ENCODE assay signal across 25 mouse cellular contexts in the genomic region with DNA sequence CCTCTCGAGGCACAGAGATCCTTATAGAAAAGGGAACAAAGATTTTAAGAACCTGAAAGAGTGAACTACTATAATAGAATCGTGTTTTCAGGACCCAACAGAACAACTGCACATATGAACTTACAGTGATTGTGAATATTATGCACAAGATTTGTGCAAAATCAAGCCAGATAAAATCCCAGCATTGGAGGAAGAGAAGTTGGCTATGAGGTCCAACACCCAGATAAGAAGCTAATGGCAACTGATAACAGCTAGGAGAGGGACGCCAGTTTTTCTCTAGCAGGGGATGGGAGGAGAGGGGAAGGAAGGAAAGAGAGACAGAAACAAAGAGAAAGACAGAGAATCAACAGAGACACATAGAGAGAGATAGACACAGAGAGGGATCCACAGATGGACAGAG.
"Had no signal": no experiment of that assay in that cellular context is flagged by ENCODE, and none has a peak within 500 bp of the region (broad histone marks: within the 10 kb centered on the region; RNA-seq: fewer than 3 reads in every experiment).

No protein-coding gene starts in this region.

- H3K9ac ChIP-seq: embryonic facial prominence, embryonic 12.5 days; embryonic facial prominence, embryonic 13.5 days; embryonic facial prominence, embryonic 15.5 days; forebrain, embryonic 12.5 days; forebrain, embryonic 13.5 days; forebrain, embryonic 15.5 days; forebrain, postnatal 0 days had no signal

- H3K4me3 ChIP-seq: embryonic facial prominence, embryonic 10.5 days; embryonic facial prominence, embryonic 12.5 days; embryonic facial prominence, embryonic 13.5 days; embryonic facial prominence, embryonic 15.5 days; erythroblast, embryonic 14.5 days; forebrain, embryonic 10.5 days; forebrain, embryonic 12.5 days; forebrain, embryonic 13.5 days; forebrain, embryonic 15.5 days; gastrocnemius, adult 2 months; heart, adult 2 months had no signal

- H3K27me3 ChIP-seq: embryonic facial prominence, embryonic 12.5 days; embryonic facial prominence, embryonic 13.5 days; embryonic facial prominence, embryonic 15.5 days; forebrain, embryonic 12.5 days; forebrain, embryonic 13.5 days; forebrain, embryonic 15.5 days had no signal

- H3K36me3 ChIP-seq: embryonic facial prominence, embryonic 12.5 days; embryonic facial prominence, embryonic 13.5 days; embryonic facial prominence, embryonic 15.5 days; forebrain, embryonic 10.5 days; forebrain, embryonic 12.5 days; forebrain, embryonic 15.5 days had no signal

- H3K27ac ChIP-seq: embryonic facial prominence, embryonic 10.5 days; embryonic facial prominence, embryonic 12.5 days; embryonic facial prominence, embryonic 13.5 days; embryonic facial prominence, embryonic 15.5 days; forebrain, embryonic 10.5 days; forebrain, embryonic 12.5 days; forebrain, embryonic 13.5 days; forebrain, embryonic 15.5 days; gastrocnemius, adult 2 months; heart, adult 2 months had no signal

- DNase-seq: cerebellum, adult 9-10 months; cerebellum, adult 9-11 months; cerebellum, postnatal 10 days; cerebellum, postnatal 14 days; cerebellum, postnatal 25 days; cerebellum, postnatal 36 days; embryo, embryonic 11 days; forebrain, postnatal 0 days; gastrocnemius, adult 2 months; gastrocnemius, postnatal 10 days; gastrocnemius, postnatal 14 days; gastrocnemius, postnatal 25 days; gastrocnemius, postnatal 36 days; heart, adult 11 months; heart, adult 18-20 months; heart, adult 2 months had no signal

- H3K9me3 ChIP-seq: embryonic facial prominence, embryonic 10.5 days; embryonic facial prominence, embryonic 12.5 days; embryonic facial prominence, embryonic 13.5 days; embryonic facial prominence, embryonic 15.5 days; forebrain, embryonic 10.5 days; forebrain, embryonic 12.5 days; forebrain, embryonic 13.5 days; forebrain, embryonic 15.5 days had no signal

- H3K4me1 ChIP-seq: embryonic facial prominence, embryonic 10.5 days; embryonic facial prominence, embryonic 12.5 days; embryonic facial prominence, embryonic 13.5 days; embryonic facial prominence, embryonic 15.5 days; forebrain, embryonic 12.5 days; forebrain, embryonic 15.5 days had no signal
